27 mouse cellular contexts compared by ENCODE assay signal in genomic region chr2:50417135-50417534, GRCm38 (mm10).
"Had no signal": no experiment of that assay in that cellular context is flagged by ENCODE, and none has a peak within 500 bp of the region (broad histone marks: within the 10 kb centered on the region; RNA-seq: fewer than 3 reads in every experiment).

No protein-coding gene starts in this region.

- H3K27ac ChIP-seq: left cerebral cortex, adult 2 months; limb, embryonic 10.5 days; limb, embryonic 12.5 days; limb, embryonic 13.5 days; limb, embryonic 15.5 days; liver, embryonic 12.5 days; liver, embryonic 13.5 days; liver, embryonic 14.5 days; liver, embryonic 15.5 days; macrophage; midbrain, embryonic 10.5 days; midbrain, embryonic 12.5 days; midbrain, embryonic 13.5 days; midbrain, embryonic 15.5 days; neural tube, embryonic 12.5 days had no signal

- ATAC-seq: liver, embryonic 12.5 days; liver, postnatal 0 days; lung, postnatal 0 days; midbrain, embryonic 13.5 days; midbrain, embryonic 15.5 days; midbrain, embryonic 16.5 days had no signal

- H3K36me3 ChIP-seq: limb, embryonic 10.5 days; limb, embryonic 12.5 days; limb, embryonic 13.5 days; limb, embryonic 15.5 days; liver, embryonic 12.5 days; liver, embryonic 13.5 days; liver, embryonic 15.5 days; midbrain, embryonic 10.5 days; midbrain, embryonic 12.5 days; midbrain, embryonic 13.5 days; midbrain, embryonic 15.5 days; neural tube, embryonic 12.5 days had no signal

- H3K4me2 ChIP-seq: limb, embryonic 12.5 days; limb, embryonic 13.5 days; limb, embryonic 15.5 days; liver, embryonic 11.5 days; liver, embryonic 12.5 days; liver, embryonic 13.5 days; liver, embryonic 15.5 days; lung, embryonic 14.5 days; midbrain, embryonic 11.5 days; midbrain, embryonic 12.5 days; midbrain, embryonic 13.5 days; midbrain, embryonic 15.5 days; neural tube, embryonic 12.5 days had no signal

- H3K9me3 ChIP-seq: limb, embryonic 10.5 days; limb, embryonic 12.5 days; limb, embryonic 13.5 days; limb, embryonic 15.5 days; liver, embryonic 12.5 days; liver, embryonic 13.5 days; liver, embryonic 15.5 days; midbrain, embryonic 10.5 days; midbrain, embryonic 12.5 days; midbrain, embryonic 13.5 days; midbrain, embryonic 15.5 days; neural tube, embryonic 12.5 days had no signal

- H3K27me3 ChIP-seq: limb, embryonic 12.5 days; limb, embryonic 15.5 days; liver, embryonic 12.5 days; liver, embryonic 13.5 days; liver, embryonic 15.5 days; megakaryocyte, embryonic 14.5 days; midbrain, embryonic 12.5 days; midbrain, embryonic 13.5 days; midbrain, embryonic 15.5 days; neural tube, embryonic 12.5 days had no signal

- DNase-seq: left cerebral cortex, postnatal 4 days; liver; liver, embryonic 13.5 days; liver, postnatal 0 days; lung, adult 2 months; midbrain, embryonic 14.5 days had no signal

- H3K4me3 ChIP-seq: left cerebral cortex, adult 2 months; limb, embryonic 10.5 days; limb, embryonic 12.5 days; limb, embryonic 13.5 days; limb, embryonic 15.5 days; liver, embryonic 12.5 days; liver, embryonic 13.5 days; liver, embryonic 15.5 days; megakaryocyte, embryonic 14.5 days; midbrain, embryonic 10.5 days; midbrain, embryonic 12.5 days; midbrain, embryonic 13.5 days; midbrain, embryonic 15.5 days; myocyte; neural tube, embryonic 12.5 days had no signal

- H3K9ac ChIP-seq: limb, embryonic 12.5 days; limb, embryonic 13.5 days; limb, embryonic 15.5 days; liver, embryonic 12.5 days; liver, embryonic 13.5 days; liver, embryonic 14.5 days; liver, embryonic 15.5 days; liver, postnatal 0 days; lung, embryonic 14.5 days; midbrain, embryonic 12.5 days; midbrain, embryonic 13.5 days; midbrain, embryonic 15.5 days; neural tube, embryonic 12.5 days had no signal

- H3K4me1 ChIP-seq: limb, embryonic 15.5 days; liver, embryonic 12.5 days; liver, embryonic 13.5 days; liver, embryonic 15.5 days; megakaryocyte, embryonic 14.5 days; midbrain, embryonic 10.5 days; midbrain, embryonic 12.5 days; midbrain, embryonic 13.5 days; midbrain, embryonic 15.5 days; neural tube, embryonic 12.5 days had no signal
